13 mouse cellular contexts compared by ENCODE assay signal in genomic region chr5:69931476-69931875, GRCm38 (mm10).
"Had no signal": no experiment of that assay in that cellular context is flagged by ENCODE, and none has a peak within 500 bp of the region (broad histone marks: within the 10 kb centered on the region; RNA-seq: fewer than 3 reads in every experiment).

No protein-coding gene starts in this region.

- H3K36me3 ChIP-seq: limb, embryonic 13.5 days; liver, embryonic 12.5 days; midbrain, embryonic 10.5 days; neural tube, embryonic 15.5 days had no signal

- H3K27ac ChIP-seq: limb, embryonic 13.5 days; liver, embryonic 12.5 days; midbrain, embryonic 10.5 days; neural tube, embryonic 15.5 days had no signal

- H3K4me1 ChIP-seq: limb, embryonic 13.5 days; liver, embryonic 12.5 days; midbrain, embryonic 10.5 days; neural tube, embryonic 15.5 days had no signal

- H3K9me3 ChIP-seq: limb, embryonic 13.5 days; liver, embryonic 12.5 days; midbrain, embryonic 10.5 days; neural tube, embryonic 15.5 days had no signal

- H3K4me2 ChIP-seq: limb, embryonic 13.5 days; liver, embryonic 12.5 days; lung, embryonic 14.5 days; neural tube, embryonic 15.5 days had no signal

- ATAC-seq: liver, embryonic 12.5 days had no signal

- H3K27me3 ChIP-seq: limb, embryonic 13.5 days; liver, embryonic 12.5 days; neural tube, embryonic 15.5 days had no signal

- H3K4me3 ChIP-seq: limb, embryonic 13.5 days; liver, embryonic 12.5 days; midbrain, embryonic 10.5 days; myocyte; neural tube, embryonic 15.5 days had no signal

- DNase-seq: kidney, postnatal 10 days; layer of hippocampus, postnatal 36 days; lung, embryonic 14.5 days; lung, postnatal 10 days; lung, postnatal 4 days; right cerebral cortex, adult 18-20 months; right cerebral cortex, postnatal 25 days; thymus, postnatal 36 days had no signal

- H3K9ac ChIP-seq: limb, embryonic 13.5 days; liver, embryonic 12.5 days; lung, embryonic 14.5 days; neural tube, embryonic 15.5 days had no signal
